Mouse (Mus musculus): ENCODE measurements around the gene Gpr25. TPM values are rescaled to one million over a fixed set of nuclear protein-coding genes. Genes with fewer than 3 reads are reported as not detected.
A peak's percentile ranks its signal among the peaks of the same experiment; 100 is the strongest.

The Gpr25 gene
- total RNA-seq, 2 experiments from 2014 or later: 3.8 to 4.2 TPM

GRCm38 (mm10) chr1:136233892-136234594, 26.6 kb downstream of the Gpr25 start, which contains the start of gene Inava:
TSS of gene Inava (minus strand) at chr1:136234264.
- DNase-seq (ENCODE audit: low spot score in 2 of 2): peak; percentile 17 to 25

DNA sequence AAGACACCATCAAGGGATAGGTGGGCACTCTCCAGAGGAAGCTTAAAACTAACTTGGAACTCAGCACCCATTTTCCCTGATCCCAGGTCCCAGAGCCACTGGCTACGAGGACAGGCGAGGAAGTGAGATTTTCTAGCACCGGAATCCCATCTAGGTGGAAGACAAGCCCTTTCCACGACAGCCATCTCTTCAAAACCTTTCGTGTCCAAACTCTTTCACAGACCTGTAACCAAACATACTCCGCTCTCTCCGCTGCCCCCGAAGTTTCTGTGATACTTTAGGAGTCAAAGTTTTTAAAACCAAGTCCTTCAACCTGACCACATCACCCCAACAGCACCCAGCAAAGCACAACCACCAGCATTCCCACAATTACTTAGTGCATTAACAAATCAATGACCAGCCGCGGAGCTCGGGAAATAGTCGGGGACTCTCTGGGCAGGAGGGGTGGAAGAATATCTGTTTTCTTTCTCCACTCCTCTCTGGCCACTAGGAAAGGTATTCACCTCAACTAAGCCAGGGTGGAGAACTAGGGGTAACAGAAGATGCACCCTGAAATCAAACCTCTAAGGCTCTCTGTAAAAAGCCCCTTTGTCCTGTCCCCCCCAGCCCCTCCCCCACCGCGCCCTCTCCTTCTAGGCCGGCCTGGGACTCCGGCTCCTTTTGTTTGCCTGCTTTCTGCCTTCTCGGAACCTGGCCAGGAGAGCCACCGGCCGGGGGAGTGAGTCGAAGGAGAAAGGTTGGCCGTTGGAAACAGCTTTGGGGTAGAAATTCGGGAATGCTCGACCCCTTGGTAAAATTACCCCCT, 27.5 kb downstream of the Gpr25 start:
- no peak for DNase-seq (ENCODE audit: low spot score in 2 of 2)

DNA sequence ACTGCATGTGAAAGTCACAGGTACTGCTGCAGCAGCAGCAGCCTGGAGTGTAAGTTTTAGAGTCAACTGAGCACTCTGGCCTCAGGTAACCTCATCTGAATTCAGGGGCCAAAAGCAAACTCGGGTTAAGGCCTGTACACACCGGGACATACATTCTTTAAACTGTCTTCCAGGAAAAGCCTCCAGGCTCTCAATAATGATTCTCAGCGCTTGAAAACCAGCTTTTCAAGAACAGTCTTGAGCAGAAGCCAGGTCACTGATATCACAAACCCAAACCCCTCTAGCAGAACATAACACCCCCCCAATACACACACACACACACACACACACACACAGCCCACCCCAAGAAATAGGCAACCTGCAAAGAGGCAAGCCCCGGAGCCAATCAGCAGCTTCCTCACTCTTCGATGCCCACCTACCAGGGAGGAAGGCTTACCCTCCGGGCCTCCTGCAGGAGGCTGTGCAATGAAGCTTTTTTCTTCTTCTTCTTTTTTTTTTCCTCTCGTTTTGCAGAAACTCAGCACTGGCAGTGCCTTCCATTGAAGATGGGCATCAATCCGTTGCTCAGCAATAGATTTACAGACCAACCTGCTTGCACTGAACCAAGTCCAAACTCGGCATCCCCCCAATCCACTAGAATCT, 28.3 kb downstream of the Gpr25 start:
- no peak for DNase-seq (ENCODE audit: low spot score in 2 of 2)

GRCm38 (mm10) chr1:136231596-136231995, 29.1 kb downstream of the Gpr25 start:
- no peak for DNase-seq (ENCODE audit: low spot score in 2 of 2)

DNA sequence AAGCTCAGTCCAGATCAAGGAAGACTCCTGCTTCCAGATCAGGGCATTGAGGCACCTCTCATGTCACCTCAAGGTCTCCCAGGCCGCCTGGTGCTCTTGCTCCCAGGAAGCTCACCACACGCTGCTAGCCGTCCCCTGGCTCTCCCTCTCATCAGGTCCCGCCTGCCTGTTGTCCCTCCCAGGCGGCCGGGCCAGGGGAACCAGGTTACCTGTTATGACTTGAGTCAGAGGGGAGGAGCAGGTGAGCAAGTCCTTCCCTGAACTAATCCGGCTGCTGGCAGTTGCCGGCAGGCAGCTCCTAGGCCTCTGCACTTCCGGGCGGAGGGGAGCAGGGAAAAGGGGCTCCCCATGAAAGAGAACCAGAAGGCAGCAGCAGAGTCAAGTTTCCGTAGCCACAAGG, 30.5 kb downstream of the Gpr25 start:
- DNase-seq (ENCODE audit: low spot score in 2 of 2): no peak

DNA sequence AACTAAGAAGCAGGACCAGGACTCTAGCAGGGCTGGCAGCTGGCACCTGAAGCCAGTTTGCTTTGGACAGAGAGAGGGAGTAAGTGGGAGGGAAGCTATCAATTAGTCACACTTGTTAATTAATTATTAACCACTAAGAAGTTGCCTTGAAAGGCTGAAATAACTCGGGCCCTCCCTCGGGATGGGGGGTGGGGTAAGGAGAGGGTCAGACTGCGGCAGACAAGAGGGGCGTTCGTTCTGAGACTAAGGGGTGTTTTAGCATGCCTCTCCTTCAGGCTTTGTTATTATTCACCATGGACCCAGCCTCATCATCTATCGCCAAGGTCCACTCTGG, 31.7 kb downstream of the Gpr25 start:
- no peak for DNase-seq (ENCODE audit: low spot score in 2 of 2)

GRCm38 (mm10) chr1:136228328-136229039, 32.2 kb downstream of the Gpr25 start:
- DNase-seq (ENCODE audit: low spot score in 2 of 2): no peak

- no peak for DNase-seq (ENCODE audit: low spot score in 2 of 2)
Measured at GRCm38 (mm10) chr1:136227870-136228269, 32.8 kb downstream of the Gpr25 start.

DNA sequence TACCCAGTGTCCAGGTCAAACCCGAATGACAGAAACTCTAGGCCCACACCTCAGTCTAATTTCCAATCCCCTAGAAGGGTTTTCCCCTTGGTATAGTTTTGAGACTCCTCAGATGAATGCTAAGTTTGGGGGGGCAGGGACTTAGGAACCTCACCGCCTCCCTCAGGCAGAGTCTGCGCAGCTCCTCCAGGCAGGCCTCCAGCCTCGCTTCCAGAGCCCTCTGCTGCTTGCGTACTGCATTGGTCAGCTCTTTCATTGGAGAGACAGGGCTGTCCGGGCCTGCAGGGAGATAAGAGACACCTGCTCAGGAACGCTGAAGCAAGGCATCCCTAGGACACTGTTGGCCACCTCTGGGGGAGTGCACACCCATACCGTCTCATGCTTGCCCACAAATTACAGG, 34.0 kb downstream of the Gpr25 start:
- DNase-seq (ENCODE audit: low spot score in 2 of 2): no peak

DNA sequence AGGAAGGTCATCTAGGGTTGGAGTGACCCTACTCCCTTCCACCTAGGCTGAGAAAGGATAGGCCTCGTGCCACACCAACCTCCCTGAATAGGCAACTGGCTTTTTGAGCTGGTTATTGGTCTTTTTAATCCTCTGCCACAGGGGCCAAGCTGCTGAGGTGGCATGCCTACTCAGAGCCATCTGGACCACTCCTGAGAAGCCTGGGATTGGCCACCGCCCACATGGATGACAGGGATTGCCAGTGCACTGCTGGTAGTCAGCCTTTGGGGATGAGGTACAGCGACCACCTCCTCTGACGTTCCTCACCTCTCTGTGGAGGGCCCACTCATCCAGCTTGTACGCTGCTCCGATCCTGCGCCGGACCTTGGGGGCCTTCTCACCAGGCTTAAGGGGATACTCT, 34.8 kb downstream of the Gpr25 start:
- no peak for DNase-seq (ENCODE audit: low spot score in 2 of 2)

DNA sequence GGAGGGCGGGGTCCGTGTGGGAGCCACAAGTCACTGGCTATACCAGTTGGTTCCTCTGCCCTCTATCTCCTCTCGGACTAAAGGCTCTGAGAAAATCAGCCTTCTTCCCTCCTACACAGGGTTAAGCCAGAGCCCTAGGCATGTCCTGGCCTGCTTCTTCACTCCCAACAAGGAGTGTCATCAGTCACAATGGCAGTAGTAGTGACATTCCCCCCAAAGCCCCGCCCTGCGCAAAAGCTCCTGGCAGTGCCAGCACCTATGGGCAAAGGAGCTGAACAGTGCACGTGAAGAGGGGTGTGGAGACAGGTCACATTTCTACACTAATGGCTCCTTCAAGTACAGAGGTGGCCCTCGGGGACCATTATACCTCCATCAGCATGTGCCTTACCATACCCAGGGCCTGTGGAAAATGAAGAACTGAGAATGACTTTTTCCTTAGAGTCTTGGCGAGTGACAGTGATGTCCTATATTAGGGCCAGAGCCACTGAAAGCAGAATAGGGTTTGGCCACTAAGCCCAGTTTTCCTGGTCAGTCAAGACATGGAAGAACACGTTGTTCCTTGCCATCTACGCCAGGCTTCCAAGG, 36.8 kb downstream of the Gpr25 start:
- no peak for DNase-seq (ENCODE audit: low spot score in 2 of 2)

- DNase-seq (ENCODE audit: low spot score in 2 of 2): no peak
Measured at GRCm38 (mm10) chr1:136222386-136222785, 38.3 kb downstream of the Gpr25 start.

- no peak for DNase-seq (ENCODE audit: low spot score in 2 of 2)
Measured at GRCm38 (mm10) chr1:136220037-136220871, 40.4 kb downstream of the Gpr25 start.

- DNase-seq (ENCODE audit: low spot score in 2 of 2): no peak
Measured at GRCm38 (mm10) chr1:136214304-136214703, 46.4 kb downstream of the Gpr25 start.

GRCm38 (mm10) chr1:136212803-136213202, 47.9 kb downstream of the Gpr25 start, which contains the start of gene Mroh3:
TSS of gene Mroh3 (minus strand) at chr1:136212828.
- peak in 1 of 2 experiments; percentile 37 for DNase-seq (ENCODE audit: low spot score in 2 of 2)

Other genes starting within 250 kb of the Gpr25 start
- 1 to 10 TPM; 1.9 to 3.1 TPM for gene Ascl5, start 210.1 kb downstream of the Gpr25 start, total RNA-seq (2021)
- gene Cacna1s, start 208.1 kb downstream of the Gpr25 start, total RNA-seq (2021): 1 to 10 TPM; 1.5 to 1.7 TPM
- gene Kif21b, start 129.5 kb downstream of the Gpr25 start, total RNA-seq (2021): 10 to 100 TPM; 54.8 to 57.3 TPM
- 1 to 10 TPM in 1 of 2 experiments, under 1 TPM in 1; 0.42 to 1.1 TPM for gene Mroh3, start 48.0 kb downstream of the Gpr25 start, total RNA-seq (2021)
- 1 to 10 TPM; 1.6 to 2.3 TPM for gene Inava, start 26.6 kb downstream of the Gpr25 start, total RNA-seq (2021)
- 100 to 1,000 TPM; 131 to 133 TPM for gene Camsap2, start 85.2 kb upstream of the Gpr25 start, total RNA-seq (2021)
- 10 to 100 TPM in 1 of 2 experiments, 1 to 10 TPM in 1; 9.7 to 11.8 TPM for gene Ddx59, start 154.4 kb upstream of the Gpr25 start, total RNA-seq (2021)
- under 1 TPM; 0.14 to 0.23 TPM for gene Kif14, start 205.5 kb upstream of the Gpr25 start, total RNA-seq (2021)